Mouse (Mus musculus) embryonic facial prominence, embryonic 11.5 days (tissue): ENCODE data around the gene Rab4a. TPM values are rescaled to one million over a fixed set of nuclear protein-coding genes. Genes with fewer than 3 reads are reported as not detected.

Experiments
- ATAC-seq: fragments of 200-750 bp; cut with Nextera tagmentation; replicated peaks from 2 replicates; pipeline ENCODE4 v1.8.0; 2017; ENCODE audit warnings: low read depth; ENCODE audit not compliant: insufficient number of reproducible peaks, low FRiP score, low TSS enrichment
- DNase-seq: peaks from one replicate; pipeline ENCODE4 v3.0.0-alpha.2; 2015; ENCODE audit warnings: low spot score
- H3K27ac ChIP-seq: fragments of 300-500 bp; sonication (generic); replicated peaks from 2 replicates; pipeline ENCODE4 v1.5.1; 2014; ENCODE audit warnings: mild to moderate bottlenecking, low read depth, low read length, control low read depth
- H3K27me3 ChIP-seq: fragments of 300-500 bp; sonication (generic); 2 replicates; pipeline ENCODE4 v1.6.1; 2014; ENCODE audit warnings: mild to moderate bottlenecking, low read length, moderate library complexity, mixed read lengths; ENCODE audit not compliant: control insufficient read depth, insufficient read depth
- H3K36me3 ChIP-seq: fragments of 300-500 bp; sonication (generic); replicated peaks from 2 replicates; pipeline ENCODE4 v1.6.1; 2014; ENCODE audit warnings: low read depth, mild to moderate bottlenecking, low read length, moderate library complexity, mixed read lengths; ENCODE audit not compliant: control insufficient read depth, insufficient read depth
- H3K4me1 ChIP-seq: fragments of 300-500 bp; sonication (generic); 2 replicates; pipeline ENCODE4 v1.6.1; 2014; ENCODE audit warnings: low read length, mixed read lengths; ENCODE audit not compliant: control insufficient read depth, insufficient read depth
- H3K4me2 ChIP-seq: fragments of 300-500 bp; sonication (generic); 2 replicates; pipeline ENCODE4 v1.6.1; 2014; ENCODE audit warnings: low read depth, mild to moderate bottlenecking, control low read depth, low read length, moderate library complexity
- H3K4me3 ChIP-seq: fragments of 300-500 bp; sonication (generic); 2 replicates; pipeline ENCODE4 v1.5.1; 2014; ENCODE audit warnings: low read depth, low read length, control low read depth
- H3K9ac ChIP-seq: fragments of 300-500 bp; sonication (generic); replicated peaks from 2 replicates; pipeline ENCODE4 v1.6.1; 2014; ENCODE audit warnings: mild to moderate bottlenecking, control low read depth, low read length
- H3K9me3 ChIP-seq: fragments of 300-500 bp; sonication (generic); replicated peaks from 2 replicates; pipeline ENCODE4 v1.6.1; 2016; ENCODE audit warnings: mild to moderate bottlenecking, low read length, inconsistent platforms, mixed read lengths; ENCODE audit not compliant: control insufficient read depth
- WGBS: fragments of 180-500 bp; shearing (Covaris S2); extraction: QIAGEN DNeasy Blood & Tissue Kit; methylation state at CpG from one replicate; pipeline ENCODE4 v1.1.7; 2014; 5-methylcytosine and 5-hydroxymethylcytosine counted together
- polyA plus RNA-seq: library from polyadenylated mRNA; unstranded; fragments of >200 nt; fragmentation: Nextera tagmentation; extraction: Ambion mirVana; gene quantifications from 2 replicates; pipeline ENCODE4 v1.2.1, GENCODE M21; 2014

The Rab4a gene
- polyA plus RNA-seq, 1 experiment from 2014 or later, result 56.7 TPM

- ATAC-seq (no peak), DNase-seq (no peak)
- WGBS, result 92% methylated on average over 11 of the region's 11 CpGs
- Histone ChIP-seq H3K4me3 (no peak overlapping the region), H3K36me3 (no peaks in the 10 kb centered on the region; the same call in 1 of the 2 replicates), H3K27me3 (no peaks in the 10 kb centered on the region), H3K9ac (no peak overlapping the region), H3K27ac (no peak overlapping the region), H3K4me1 (no peaks in the 10 kb centered on the region), H3K9me3 (no peaks in the 10 kb centered on the region), H3K4me2 (no peak overlapping the region)
These were observed 12.0 kb downstream of the Rab4a start for GRCm38 (mm10) chr8:123817747-123818146.

- no peaks in the 10 kb centered on the region; the same call in 1 of the 2 replicates for H3K36me3 ChIP-seq
- no peak for DNase-seq
- H3K4me3 ChIP-seq, result no peak overlapping the region
- no peaks in the 10 kb centered on the region for H3K9me3 ChIP-seq
- no peaks in the 10 kb centered on the region for H3K4me1 ChIP-seq
- no peak for ATAC-seq
- 90% methylated on average over 19 of the region's 19 CpGs for WGBS
- no peak overlapping the region for H3K4me2 ChIP-seq
- H3K27me3 ChIP-seq, result no peaks in the 10 kb centered on the region
- H3K9ac ChIP-seq, result no peak overlapping the region
- H3K27ac ChIP-seq, result no peak overlapping the region
These were observed 14.2 kb downstream of the Rab4a start for GRCm38 (mm10) chr8:123819683-123820610.

GRCm38 (mm10) chr8:123820780-123821179, 15.0 kb downstream of the Rab4a start:
- Histone ChIP-seq H3K4me2 (no peak overlapping the region), H3K9ac (no peak overlapping the region), H3K27me3 (no peaks in the 10 kb centered on the region), H3K27ac (no peak overlapping the region), H3K4me1 (no peaks in the 10 kb centered on the region), H3K36me3 (no peaks in the 10 kb centered on the region; the same call in 1 of the 2 replicates), H3K4me3 (no peak overlapping the region), H3K9me3 (no peaks in the 10 kb centered on the region)
- 94% methylated on average over 6 of the region's 6 CpGs for WGBS
- DNase-seq (no peak), ATAC-seq (no peak)

- Histone ChIP-seq H3K4me2 (no peak overlapping the region), H3K36me3 (peaks cover 2% of the 10 kb centered on the region), H3K27ac (no peak overlapping the region), H3K4me3 (no peak overlapping the region), H3K9ac (no peak overlapping the region), H3K4me1 (no peaks in the 10 kb centered on the region), H3K9me3 (no peaks in the 10 kb centered on the region), H3K27me3 (no peaks in the 10 kb centered on the region)
- 97% methylated on average over 10 of the region's 10 CpGs for WGBS
- ATAC-seq, result no peak
- no peak for DNase-seq
These were observed 17.3 kb downstream of the Rab4a start for GRCm38 (mm10) chr8:123823111-123823510.

DNA sequence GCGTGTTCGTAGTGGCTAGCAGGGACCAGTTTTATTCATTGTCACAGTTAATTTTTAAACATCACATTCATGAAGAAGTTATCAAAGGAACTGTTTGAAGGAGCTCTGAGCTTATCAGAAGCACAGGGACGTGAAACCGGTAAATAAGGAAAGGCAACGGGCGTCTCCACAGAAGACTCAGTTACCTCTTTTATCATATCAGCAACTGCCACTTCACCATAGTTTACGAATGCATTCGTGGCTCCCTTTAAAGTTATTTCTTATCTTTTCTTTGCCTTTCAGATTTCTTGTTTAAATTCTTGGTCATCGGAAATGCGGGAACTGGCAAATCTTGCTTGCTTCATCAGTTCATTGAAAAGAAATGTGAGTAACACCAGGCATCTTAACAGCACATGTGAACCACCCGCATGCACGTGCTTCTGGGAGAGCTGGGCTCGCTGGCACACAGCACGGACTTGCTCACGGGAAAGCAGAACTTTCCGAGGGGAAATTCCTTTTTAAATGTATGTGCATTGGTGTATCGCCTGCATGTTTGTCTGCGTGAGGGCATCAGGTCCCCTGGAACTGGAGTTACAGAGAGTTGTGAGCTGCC, 17.8 kb downstream of the Rab4a start:
- 91% methylated on average over 18 of the region's 18 CpGs for WGBS
- ATAC-seq, result no peak
- Histone ChIP-seq H3K4me2 (no peak overlapping the region), H3K36me3 (peaks cover 2% of the 10 kb centered on the region), H3K9me3 (no peaks in the 10 kb centered on the region), H3K27me3 (no peaks in the 10 kb centered on the region), H3K27ac (no peak overlapping the region), H3K4me1 (no peaks in the 10 kb centered on the region), H3K9ac (no peak overlapping the region), H3K4me3 (no peak overlapping the region)
- no peak for DNase-seq

DNA sequence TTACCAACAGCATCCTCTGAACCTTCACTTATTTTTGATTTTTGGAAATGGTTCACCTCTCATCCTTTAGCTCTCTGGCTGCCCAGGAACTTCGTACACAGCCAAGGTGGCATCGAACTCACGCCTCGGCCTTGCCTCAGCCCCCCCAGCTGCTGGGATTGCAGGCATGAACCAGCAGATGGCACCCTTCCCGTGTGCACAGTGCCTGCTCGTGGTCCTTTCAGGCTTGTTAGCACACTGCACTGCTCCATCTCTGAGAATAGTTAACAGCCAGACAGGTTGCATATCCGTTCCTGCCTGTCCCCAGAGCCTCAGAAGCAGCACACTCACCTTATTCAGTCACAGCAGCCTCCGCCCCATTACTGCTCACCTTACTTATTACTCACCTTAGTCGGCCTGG, 20.2 kb downstream of the Rab4a start:
- Histone ChIP-seq H3K36me3 (peaks cover 2% of the 10 kb centered on the region), H3K4me1 (no peaks in the 10 kb centered on the region), H3K27me3 (no peaks in the 10 kb centered on the region), H3K9ac (no peak overlapping the region), H3K27ac (no peak overlapping the region), H3K9me3 (no peaks in the 10 kb centered on the region), H3K4me3 (no peak overlapping the region), H3K4me2 (no peak overlapping the region)
- WGBS, result 63% methylated on average over 9 of the region's 9 CpGs
- ATAC-seq (no peak), DNase-seq (peak; percentile 59)

- DNase-seq (no peak), ATAC-seq (no peak)
- Histone ChIP-seq H3K27ac (no peak overlapping the region), H3K9me3 (no peaks in the 10 kb centered on the region), H3K36me3 (peaks cover 2% of the 10 kb centered on the region), H3K4me2 (no peak overlapping the region), H3K4me3 (no peak overlapping the region), H3K27me3 (no peaks in the 10 kb centered on the region), H3K9ac (no peak overlapping the region), H3K4me1 (no peaks in the 10 kb centered on the region)
- 83% methylated on average over 7 of the region's 7 CpGs for WGBS
These were observed 21.0 kb downstream of the Rab4a start for GRCm38 (mm10) chr8:123826758-123827157.

DNA sequence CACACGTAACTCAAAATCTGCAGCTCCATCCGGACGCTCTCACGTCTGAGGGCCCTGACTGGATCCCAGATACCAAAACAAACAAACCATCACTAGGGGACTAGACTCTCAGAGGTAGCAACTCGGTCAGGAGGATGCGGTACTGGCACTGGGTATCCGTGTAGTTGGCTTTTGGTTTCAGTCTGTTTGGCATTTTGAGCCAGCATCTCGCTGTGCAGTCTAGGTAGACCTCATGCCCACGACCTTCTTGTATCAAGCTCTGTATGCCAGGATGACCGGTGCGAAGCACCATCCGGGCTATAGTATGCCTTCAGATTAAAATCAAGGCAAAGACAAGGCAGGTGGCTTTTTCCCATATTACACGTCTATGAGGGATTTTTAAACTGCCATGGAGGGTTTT, 21.7 kb downstream of the Rab4a start:
- DNase-seq (no peak), ATAC-seq (no peak)
- Histone ChIP-seq H3K4me3 (no peak overlapping the region), H3K4me1 (no peaks in the 10 kb centered on the region), H3K27me3 (no peaks in the 10 kb centered on the region), H3K9ac (no peak overlapping the region), H3K27ac (no peak overlapping the region), H3K4me2 (no peak overlapping the region), H3K36me3 (peaks cover 2% of the 10 kb centered on the region), H3K9me3 (no peaks in the 10 kb centered on the region)
- 87% methylated on average over 13 of the region's 13 CpGs for WGBS
